Mouse (Mus musculus) heart, embryonic 16.5 days (tissue): ENCODE measurements at regions not wholly inside any gene's neighbourhood (a gene's known extent, or its start where the extent isn't known, plus 50 kb on each side); places are given as distances from the start of the nearest gene placed in this dataset.

Experiments
- ATAC-seq: fragments of 200-750 bp; cut with Nextera tagmentation; replicated peaks from 2 replicates; pipeline ENCODE4 v1.8.0; 2017; ENCODE audit warnings: moderate number of reproducible peaks; ENCODE audit not compliant: insufficient read depth, low FRiP score; ENCODE audit errors: extremely low read depth
- H3K27ac ChIP-seq: fragments of 300-500 bp; sonication (generic); 2 replicates; pipeline ENCODE4 v1.5.1; 2014; ENCODE audit warnings: mild to moderate bottlenecking, low read length, control low read depth, moderate library complexity
- H3K27me3 ChIP-seq: fragments of 300-500 bp; sonication (generic); 2 replicates; pipeline ENCODE4 v1.6.1; 2014; ENCODE audit warnings: low read length, mixed read lengths; ENCODE audit not compliant: control insufficient read depth, insufficient read depth
- H3K36me3 ChIP-seq: fragments of 300-500 bp; sonication (generic); 2 replicates; pipeline ENCODE4 v1.6.1; 2014; ENCODE audit not compliant: control insufficient read depth, insufficient read depth
- H3K4me1 ChIP-seq: fragments of 300-500 bp; sonication (generic); 2 replicates; pipeline ENCODE4 v1.6.1; 2014; ENCODE audit warnings: low read length, mixed read lengths; ENCODE audit not compliant: control insufficient read depth, insufficient read depth
- H3K4me2 ChIP-seq: fragments of 300-500 bp; sonication (generic); 2 replicates; pipeline ENCODE4 v1.6.1; 2014; ENCODE audit warnings: low read depth, mild to moderate bottlenecking, control low read depth, low read length
- H3K4me3 ChIP-seq: fragments of 300-500 bp; sonication (generic); 2 replicates; pipeline ENCODE4 v1.5.1; 2014; ENCODE audit warnings: mild to moderate bottlenecking, control low read depth, low read length
- H3K9ac ChIP-seq: fragments of 300-500 bp; sonication (generic); 2 replicates; pipeline ENCODE4 v1.6.1; 2014; ENCODE audit warnings: low read length, control low read depth
- H3K9me3 ChIP-seq: fragments of 300-500 bp; sonication (generic); replicated peaks from 2 replicates; pipeline ENCODE4 v1.6.1; 2016; ENCODE audit warnings: low read length; ENCODE audit not compliant: control insufficient read depth
- WGBS: fragments of 180-500 bp; shearing (Covaris S2); extraction: QIAGEN DNeasy Blood & Tissue Kit; methylation state at CpG from one replicate; pipeline ENCODE4 v1.1.7; 2014; 5-methylcytosine and 5-hydroxymethylcytosine counted together

GRCm38 (mm10) chr6:98178005-98178404 lies 164.5 kb downstream of the Gm765 start:
- H3K4me2 ChIP-seq: no peak overlapping the region
- no peaks in the 10 kb centered on the region for H3K27me3 ChIP-seq
- H3K4me3 ChIP-seq: no peak overlapping the region
- no peak overlapping the region for H3K9ac ChIP-seq
- WGBS: 10% methylated on average over 2 of the region's 2 CpGs
- no peaks in the 10 kb centered on the region; the same call in 1 of the 2 replicates for H3K4me1 ChIP-seq
- no peaks in the 10 kb centered on the region for H3K36me3 ChIP-seq
- ATAC-seq: 0 out of 2 replicates have a peak, but pooled peaks have one; percentile 52
- H3K9me3 ChIP-seq: no peaks in the 10 kb centered on the region
- H3K27ac ChIP-seq: no peak overlapping the region

- Histone ChIP-seq H3K36me3 (no peaks in the 10 kb centered on the region), H3K4me1 (no peaks in the 10 kb centered on the region), H3K27ac (no peak overlapping the region), H3K27me3 (no peaks in the 10 kb centered on the region), H3K9me3 (no peaks in the 10 kb centered on the region), H3K4me3 (no peak overlapping the region), H3K4me2 (no peak overlapping the region), H3K9ac (no peak overlapping the region)
- ATAC-seq: no peak
- 64% methylated on average over 12 of the region's 12 CpGs for WGBS
Measured at GRCm38 (mm10) chr6:98149043-98149813, 193.3 kb downstream of the Gm765 start.

GRCm38 (mm10) chr6:98147855-98148254 lies 194.7 kb downstream of the Gm765 start:
- H3K27ac ChIP-seq: no peak overlapping the region

GRCm38 (mm10) chr6:98132931-98133330 lies 209.6 kb downstream of the Gm765 start:
- no peaks in the 10 kb centered on the region for H3K4me1 ChIP-seq
- ATAC-seq: no peak
- no peak overlapping the region for H3K9ac ChIP-seq
- H3K27me3 ChIP-seq: no peaks in the 10 kb centered on the region
- H3K9me3 ChIP-seq: no peaks in the 10 kb centered on the region
- no peaks in the 10 kb centered on the region for H3K36me3 ChIP-seq
- 17% methylated on average over 2 of the region's 2 CpGs for WGBS
- H3K4me3 ChIP-seq: no peak overlapping the region
- no peak overlapping the region for H3K4me2 ChIP-seq
- no peak overlapping the region for H3K27ac ChIP-seq

More at GRCm38 (mm10) chr6:98147855-98148254, 194.7 kb downstream of the Gm765 start:
- H3K9ac ChIP-seq: no peak overlapping the region
- H3K36me3 ChIP-seq: no peaks in the 10 kb centered on the region
- H3K4me2 ChIP-seq: no peak overlapping the region
- no peaks in the 10 kb centered on the region for H3K9me3 ChIP-seq
- WGBS: 80% methylated on average over 5 of the region's 5 CpGs
- no peak for ATAC-seq
- H3K4me3 ChIP-seq: no peak overlapping the region
- no peaks in the 10 kb centered on the region for H3K4me1 ChIP-seq
- no peaks in the 10 kb centered on the region for H3K27me3 ChIP-seq

- 72% methylated on average over 7 of the region's 7 CpGs for WGBS
- no peak overlapping the region for H3K9ac ChIP-seq
- H3K4me1 ChIP-seq: no peaks in the 10 kb centered on the region
- H3K27me3 ChIP-seq: no peaks in the 10 kb centered on the region
- no peak overlapping the region for H3K4me2 ChIP-seq
- H3K4me3 ChIP-seq: no peak overlapping the region
- H3K9me3 ChIP-seq: no peaks in the 10 kb centered on the region
- no peaks in the 10 kb centered on the region for H3K36me3 ChIP-seq
- no peak overlapping the region for H3K27ac ChIP-seq
- ATAC-seq: no peak
Measured at GRCm38 (mm10) chr6:98125434-98125833, 217.1 kb downstream of the Gm765 start.

- no peaks in the 10 kb centered on the region for H3K27me3 ChIP-seq
- H3K27ac ChIP-seq: no peak overlapping the region
- no peak overlapping the region for H3K4me2 ChIP-seq
- H3K36me3 ChIP-seq: no peaks in the 10 kb centered on the region
- no peak overlapping the region for H3K9ac ChIP-seq
- WGBS: 43% methylated on average over 9 of the region's 9 CpGs
- no peaks in the 10 kb centered on the region for H3K9me3 ChIP-seq
- H3K4me3 ChIP-seq: no peak overlapping the region
- ATAC-seq: no peak
- peaks cover 9% of the 10 kb centered on the region for H3K4me1 ChIP-seq
Measured at GRCm38 (mm10) chr6:98118355-98119150, 224.0 kb downstream of the Gm765 start.

GRCm38 (mm10) chr6:98114327-98115134 lies 228.0 kb downstream of the Gm765 start:
- Histone ChIP-seq H3K4me3 (no peak overlapping the region), H3K4me2 (peak overlapping the region; percentile 20; the same call in 1 of the 2 replicates), H3K9me3 (no peaks in the 10 kb centered on the region), H3K4me1 (peaks cover 9% of the 10 kb centered on the region), H3K27me3 (no peaks in the 10 kb centered on the region), H3K9ac (no peak overlapping the region), H3K27ac (no peak overlapping the region), H3K36me3 (no peaks in the 10 kb centered on the region)
- 27% methylated on average over 9 of the region's 9 CpGs for WGBS
- no peak for ATAC-seq

GRCm38 (mm10) chr6:98113708-98114107 lies 228.8 kb downstream of the Gm765 start:
- peak overlapping the region; percentile 50 for H3K4me2 ChIP-seq
- H3K9ac ChIP-seq: no peak overlapping the region
- WGBS: 22% methylated on average over 7 of the region's 7 CpGs

More at GRCm38 (mm10) chr6:98113708-98114107, 228.8 kb downstream of the Gm765 start:
- Histone ChIP-seq H3K9me3 (no peaks in the 10 kb centered on the region), H3K4me1 (peaks cover 8% of the 10 kb centered on the region), H3K27ac (no peak overlapping the region), H3K27me3 (no peaks in the 10 kb centered on the region), H3K36me3 (no peaks in the 10 kb centered on the region), H3K4me3 (no peak overlapping the region)
- ATAC-seq: no peak; the same call in 1 of the 2 replicates
